Mouse (Mus musculus): ENCODE data around the gene Prm1. TPM values are rescaled to one million over a fixed set of nuclear protein-coding genes. Genes with fewer than 3 reads are reported as not detected.
A peak's percentile ranks its signal among the peaks of the same experiment; 100 is the strongest.
"Not testable (repeated sequence)": the region's sequence is repeated elsewhere in the genome, so short reads cannot be mapped to it uniquely, and the experiment has no call there.

Prm1 gene
- polyA plus RNA-seq, 1 experiment from 2014 or later = 0.51 TPM

- Histone ChIP-seq H3K4me1 (peaks cover 14% of the 10 kb centered on the region), H3K27ac (no peak overlapping the region), H3K4me3 (replicated peaks) (no peak overlapping the region), H3K9me3 (replicated peaks) (no peaks in the 10 kb centered on the region), H3K4me2 (no peak overlapping the region), H3K9ac (no peak overlapping the region), H3K36me3 (no peaks in the 10 kb centered on the region), H3K27me3 (no peaks in the 10 kb centered on the region)
- no peak for ATAC-seq (replicated peaks; ENCODE audit: low FRiP score)
- WGBS = 67% methylated on average over 3 of the region's 3 CpGs
These were observed 14.3 kb upstream of the Prm1 start for GRCm38 (mm10) chr16:10819966-10820365.

- Histone ChIP-seq H3K36me3 (no peaks in the 10 kb centered on the region), H3K27ac (no peak overlapping the region), H3K9ac (no peak overlapping the region), H3K27me3 (no peaks in the 10 kb centered on the region), H3K4me1 (peaks cover 19% of the 10 kb centered on the region), H3K4me3 (replicated peaks) (no peak overlapping the region), H3K4me2 (no peak overlapping the region), H3K9me3 (replicated peaks) (no peaks in the 10 kb centered on the region)
- WGBS = 84% methylated on average over 4 of the region's 4 CpGs
- ATAC-seq (replicated peaks; ENCODE audit: low FRiP score) = no peak
These were observed 13.0 kb upstream of the Prm1 start for GRCm38 (mm10) chr16:10818579-10819135.

- no peak overlapping the region for H3K4me2 ChIP-seq
- H3K4me3 ChIP-seq (replicated peaks) = no peak overlapping the region
- H3K9ac ChIP-seq = no peak overlapping the region
- H3K27ac ChIP-seq = no peak overlapping the region
- no peaks in the 10 kb centered on the region for H3K36me3 ChIP-seq
- WGBS = 55% methylated on average over 4 of the region's 4 CpGs
- H3K9me3 ChIP-seq (replicated peaks) = no peaks in the 10 kb centered on the region
- peak; percentile 29; the same call in 1 of the 2 replicates for ATAC-seq (replicated peaks; ENCODE audit: low FRiP score)
- H3K27me3 ChIP-seq = no peaks in the 10 kb centered on the region
- H3K4me1 ChIP-seq = 0 out of 2 replicates have a peak, but pooled peaks cover 7% of the 10 kb centered on the region
These were observed 9.2 kb upstream of the Prm1 start for GRCm38 (mm10) chr16:10814864-10815263.

- no peak for ATAC-seq (replicated peaks; ENCODE audit: low FRiP score)
- H3K36me3 ChIP-seq = no peaks in the 10 kb centered on the region
- 83% methylated on average over 4 of the region's 4 CpGs for WGBS
These were observed 8.1 kb upstream of the Prm1 start for GRCm38 (mm10) chr16:10813726-10814125.

GRCm38 (mm10) chr16:10812865-10813371, 7.3 kb upstream of the Prm1 start, which contains the start of gene Gm11172:
Gene Gm11172 (plus strand): TSS chr16:10812915.
- no peaks in the 10 kb centered on the region for H3K27me3 ChIP-seq
- H3K36me3 ChIP-seq = no peaks in the 10 kb centered on the region
- no peak for ATAC-seq (replicated peaks; ENCODE audit: low FRiP score)
- no peak within 1 kb of the TSS for H3K4me3 ChIP-seq (replicated peaks)
- 0 out of 2 replicates have a peak, but pooled peaks cover 7% of the 10 kb centered on the region for H3K4me1 ChIP-seq
- H3K27ac ChIP-seq = no peak within 1 kb of the TSS
- H3K4me2 ChIP-seq = no peak within 1 kb of the TSS
- WGBS = 82% methylated on average over 2 of the region's 2 CpGs
- H3K9ac ChIP-seq = no peak within 1 kb of the TSS
- no peaks in the 10 kb centered on the region for H3K9me3 ChIP-seq (replicated peaks)

More at GRCm38 (mm10) chr16:10813726-10814125, 8.1 kb upstream of the Prm1 start:
- H3K9ac ChIP-seq = no peak overlapping the region
- H3K4me2 ChIP-seq = no peak overlapping the region
- H3K4me3 ChIP-seq (replicated peaks) = no peak overlapping the region
- no peak overlapping the region for H3K27ac ChIP-seq
- H3K9me3 ChIP-seq (replicated peaks) = no peaks in the 10 kb centered on the region
- 0 out of 2 replicates have a peak, but pooled peaks cover 7% of the 10 kb centered on the region for H3K4me1 ChIP-seq
- no peaks in the 10 kb centered on the region for H3K27me3 ChIP-seq

- no peaks in the 10 kb centered on the region for H3K36me3 ChIP-seq
- no peak for ATAC-seq (replicated peaks; ENCODE audit: low FRiP score)
- H3K9me3 ChIP-seq (replicated peaks) = no peaks in the 10 kb centered on the region
- no peak overlapping the region for H3K9ac ChIP-seq
- 0 out of 2 replicates have a peak, but pooled peaks cover 7% of the 10 kb centered on the region for H3K4me1 ChIP-seq
- WGBS = 88% methylated on average over 1 of the region's 1 CpGs
- H3K27ac ChIP-seq = no peak overlapping the region
- H3K4me3 ChIP-seq (replicated peaks) = no peak overlapping the region
- no peaks in the 10 kb centered on the region for H3K27me3 ChIP-seq
- H3K4me2 ChIP-seq = no peak overlapping the region
These were observed 4.7 kb upstream of the Prm1 start for GRCm38 (mm10) chr16:10810376-10810775.

- not testable (repeated sequence) for H3K4me3 ChIP-seq (replicated peaks); H3K27me3 ChIP-seq; H3K9ac ChIP-seq; H3K9me3 ChIP-seq (replicated peaks); H3K4me2 ChIP-seq; ATAC-seq (replicated peaks; ENCODE audit: low FRiP score); H3K36me3 ChIP-seq; H3K4me1 ChIP-seq; H3K27ac ChIP-seq
- 87% methylated on average over 3 of the region's 3 CpGs for WGBS
These were observed 3.2 kb downstream of the Prm1 start for GRCm38 (mm10) chr16:10802420-10802819.

- Histone ChIP-seq H3K27me3 (peaks cover 29% of the 10 kb centered on the region), H3K4me3 (replicated peaks) (no peak within 1 kb of the TSS), H3K4me2 (no peak within 1 kb of the TSS), H3K4me1 (no peaks in the 10 kb centered on the region), H3K36me3 (no peaks in the 10 kb centered on the region), H3K27ac (no peak within 1 kb of the TSS), H3K9ac (no peak within 1 kb of the TSS), H3K9me3 (replicated peaks) (no peaks in the 10 kb centered on the region)
- 83% methylated on average over 6 of the region's 6 CpGs for WGBS
- no peak for ATAC-seq (replicated peaks; ENCODE audit: low FRiP score)
These were observed 9.6 kb downstream of the Prm1 start, which contains the start of gene Prm2 for GRCm38 (mm10) chr16:10796034-10796433. Gene Prm2 (minus strand): TSS chr16:10796134.

GRCm38 (mm10) chr16:10790702-10791101, 14.9 kb downstream of the Prm1 start, which contains the start of gene Prm3:
Gene Prm3 (minus strand): TSS chr16:10790914.
- no peak for ATAC-seq (replicated peaks; ENCODE audit: low FRiP score)
- H3K4me2 ChIP-seq = no peak within 1 kb of the TSS
- no peaks in the 10 kb centered on the region for H3K9me3 ChIP-seq (replicated peaks)
- peaks cover 25% of the 10 kb centered on the region for H3K4me1 ChIP-seq
- WGBS = 81% methylated on average over 9 of the region's 9 CpGs
- no peak within 1 kb of the TSS for H3K9ac ChIP-seq
- H3K27ac ChIP-seq = no peak within 1 kb of the TSS
- peaks cover 11% of the 10 kb centered on the region for H3K27me3 ChIP-seq
- no peaks in the 10 kb centered on the region for H3K36me3 ChIP-seq
- H3K4me3 ChIP-seq (replicated peaks) = no peak within 1 kb of the TSS

GRCm38 (mm10) chr16:10788866-10789265, 16.8 kb downstream of the Prm1 start:
- Histone ChIP-seq H3K27me3 (no peaks in the 10 kb centered on the region), H3K4me1 (peaks cover 36% of the 10 kb centered on the region), H3K9me3 (replicated peaks) (no peaks in the 10 kb centered on the region), H3K36me3 (no peaks in the 10 kb centered on the region), H3K4me3 (replicated peaks) (no peak overlapping the region), H3K4me2 (no peak overlapping the region), H3K27ac (no peak overlapping the region), H3K9ac (no peak overlapping the region)
- ATAC-seq (replicated peaks; ENCODE audit: low FRiP score) = no peak
- WGBS = 52% methylated on average over 4 of the region's 4 CpGs

GRCm38 (mm10) chr16:10788271-10788670, 17.4 kb downstream of the Prm1 start, which contains the start of gene Tnp2:
Gene Tnp2 (minus strand): TSS chr16:10788660.
- ATAC-seq (replicated peaks; ENCODE audit: low FRiP score) = no peak
- no peaks in the 10 kb centered on the region for H3K27me3 ChIP-seq
- WGBS = 42% methylated on average over 16 of the region's 16 CpGs

GRCm38 (mm10) chr16:10787548-10788058, 18.0 kb downstream of the Prm1 start:
- WGBS = 81% methylated on average over 7 of the region's 7 CpGs
- Histone ChIP-seq H3K9ac (no peak overlapping the region), H3K9me3 (replicated peaks) (no peaks in the 10 kb centered on the region), H3K4me3 (replicated peaks) (no peak overlapping the region), H3K27ac (peak overlapping the region; percentile 45; the same call in 1 of the 2 replicates), H3K36me3 (no peaks in the 10 kb centered on the region), H3K4me1 (peaks cover 47% of the 10 kb centered on the region), H3K27me3 (no peaks in the 10 kb centered on the region), H3K4me2 (no peak overlapping the region)
- ATAC-seq (replicated peaks; ENCODE audit: low FRiP score) = no peak

More at GRCm38 (mm10) chr16:10788271-10788670, 17.4 kb downstream of the Prm1 start, which contains the start of gene Tnp2:
- Histone ChIP-seq H3K9me3 (replicated peaks) (no peaks in the 10 kb centered on the region), H3K36me3 (no peaks in the 10 kb centered on the region), H3K4me2 (no peak within 1 kb of the TSS), H3K27ac (peak within 1 kb of the TSS; percentile 45; the same call in 1 of the 2 replicates), H3K4me1 (peaks cover 41% of the 10 kb centered on the region), H3K4me3 (replicated peaks) (no peak within 1 kb of the TSS), H3K9ac (no peak within 1 kb of the TSS)
